Mouse (Mus musculus): Measurements from ENCODE around the gene Fyttd1. TPM values are rescaled to one million over a fixed set of nuclear protein-coding genes. Genes with fewer than 3 reads are reported as not detected.

Gene Fyttd1
- polyA plus RNA-seq, 1 experiment from 2014 or later: 160 TPM

DNA sequence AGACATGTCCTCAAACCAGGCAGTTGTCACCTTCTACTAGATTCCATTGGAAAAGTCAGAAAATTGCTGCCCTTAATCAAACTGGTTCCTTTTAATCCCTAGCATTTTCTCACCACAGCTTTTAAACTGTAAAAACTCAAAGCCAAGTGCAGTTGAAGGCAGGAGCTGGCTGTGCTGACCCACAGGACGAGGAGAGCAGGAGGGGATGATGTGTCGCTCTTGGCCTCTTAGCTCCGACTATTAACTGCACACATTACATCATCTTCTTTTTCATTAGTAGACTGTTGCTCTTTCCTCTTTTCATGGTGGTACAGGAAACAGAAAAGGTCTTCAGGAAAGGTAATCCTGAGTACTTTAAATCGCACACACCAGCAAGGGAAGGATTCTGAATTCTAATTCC is 18.9 kb upstream of the Fyttd1 start:
- no peaks in the 10 kb centered on the region for H3K27me3 ChIP-seq (replicated peaks; ENCODE audit: control insufficient read depth, insufficient read depth, low read length)
- no peak overlapping the region for H3K4me3 ChIP-seq (ENCODE audit: low read depth, low read length)
- no peak overlapping the region for H3K4me2 ChIP-seq (ENCODE audit: low read length)
- ATAC-seq: no peak
- peaks cover 4% of the 10 kb centered on the region; the same call in 1 of the 2 replicates for H3K4me1 ChIP-seq (ENCODE audit: control insufficient read depth, insufficient read depth, low read length)
- 0 out of 2 replicates have a peak, but pooled peaks cover 7% of the 10 kb centered on the region for H3K36me3 ChIP-seq (ENCODE audit: control insufficient read depth, insufficient read depth, low read length)
- no peak for DNase-seq (ENCODE audit: low spot score)
- H3K27ac ChIP-seq (ENCODE audit: low read depth, low read length): no peak overlapping the region
- 72% methylated on average over 4 of the region's 4 CpGs for WGBS
- H3K9me3 ChIP-seq (replicated peaks; ENCODE audit: control insufficient read depth, low read length): no peaks in the 10 kb centered on the region
- no peak overlapping the region for H3K9ac ChIP-seq (ENCODE audit: low read length)

DNA sequence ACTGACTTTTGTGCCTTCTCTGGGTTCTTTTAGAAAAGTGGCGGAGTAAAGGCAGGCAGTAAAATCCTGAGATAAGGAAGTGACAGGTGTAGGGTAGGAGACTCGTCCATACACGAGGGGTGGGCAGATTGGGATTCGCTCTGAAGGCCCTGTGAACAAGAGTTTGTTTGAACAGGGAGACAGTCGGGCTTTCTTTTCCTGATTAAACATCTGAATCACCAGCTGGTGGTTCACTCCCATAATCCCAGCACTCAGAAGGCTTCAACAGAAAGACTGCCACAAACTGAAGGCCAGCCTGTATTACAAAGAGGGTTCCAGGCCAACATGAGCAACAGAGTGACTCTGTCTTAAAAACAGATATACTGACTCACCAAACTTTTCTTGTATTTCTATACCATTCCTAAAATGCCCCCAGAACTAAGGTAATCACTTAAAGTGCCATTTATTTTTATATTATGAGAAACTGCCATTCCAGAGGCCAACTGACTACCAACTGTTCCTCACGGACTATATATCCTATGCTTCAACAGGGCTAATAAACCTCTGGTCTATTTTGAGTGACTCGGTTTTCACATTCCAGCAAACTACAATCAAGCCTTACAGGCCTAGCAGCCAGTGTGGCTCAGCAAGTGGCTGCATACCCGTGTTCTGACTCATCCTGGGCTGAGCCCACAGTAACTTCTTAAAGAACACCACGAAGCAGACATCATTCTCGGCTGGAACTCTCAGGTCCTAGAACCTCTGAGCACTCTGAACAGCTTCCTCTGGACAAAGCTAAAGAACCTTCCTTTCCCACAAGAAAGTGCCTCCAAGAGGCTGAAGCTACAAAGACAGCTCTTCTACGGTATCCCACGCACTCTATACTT is 18.3 kb upstream of the Fyttd1 start:
- no peak for DNase-seq (ENCODE audit: low spot score)

DNA sequence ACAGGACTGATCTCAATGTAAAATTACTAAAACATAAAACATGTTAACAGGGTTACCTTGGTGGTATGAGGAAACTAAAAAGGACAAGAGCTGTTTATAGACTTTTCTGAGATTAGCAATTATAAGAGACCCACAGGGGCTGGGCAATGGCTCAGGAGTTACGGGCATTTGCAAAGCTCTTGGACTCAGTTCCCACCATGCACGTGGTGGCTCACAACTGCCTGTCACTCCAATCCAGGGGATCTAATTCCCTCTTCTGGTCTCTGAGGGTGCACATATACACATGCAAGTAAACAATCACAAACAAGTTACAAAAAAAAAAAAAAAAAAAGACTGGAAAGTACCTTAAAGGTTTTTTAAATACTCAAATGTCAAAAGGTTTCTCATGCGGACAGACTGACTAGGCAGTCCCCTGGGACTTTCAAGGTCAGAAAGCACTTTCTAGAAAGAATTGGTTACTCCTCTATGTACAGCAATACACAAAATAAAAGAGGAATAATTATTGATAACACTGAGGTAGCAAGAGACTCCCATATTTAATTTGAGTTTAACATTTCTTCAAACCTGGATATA is 15.4 kb upstream of the Fyttd1 start:
- H3K4me3 ChIP-seq (ENCODE audit: low read depth, low read length): no peak overlapping the region
- no peaks in the 10 kb centered on the region for H3K27me3 ChIP-seq (replicated peaks; ENCODE audit: control insufficient read depth, insufficient read depth, low read length)
- H3K27ac ChIP-seq (ENCODE audit: low read depth, low read length): no peak overlapping the region
- no peak overlapping the region for H3K4me2 ChIP-seq (ENCODE audit: low read length)
- no peaks in the 10 kb centered on the region for H3K9me3 ChIP-seq (replicated peaks; ENCODE audit: control insufficient read depth, low read length)
- ATAC-seq: no peak
- DNase-seq (ENCODE audit: low spot score): no peak
- H3K36me3 ChIP-seq (ENCODE audit: control insufficient read depth, insufficient read depth, low read length): no peaks in the 10 kb centered on the region
- H3K9ac ChIP-seq (ENCODE audit: low read length): no peak overlapping the region
- WGBS: 92% methylated on average over 3 of the region's 3 CpGs
- H3K4me1 ChIP-seq (ENCODE audit: control insufficient read depth, insufficient read depth, low read length): peaks cover 2% of the 10 kb centered on the region; the same call in 1 of the 2 replicates

More for the DNA sequence above, 18.3 kb upstream of the Fyttd1 start:
- 84% methylated on average over 12 of the region's 12 CpGs for WGBS
- Histone ChIP-seq H3K27ac (ENCODE audit: low read depth, low read length) (no peak overlapping the region), H3K36me3 (ENCODE audit: control insufficient read depth, insufficient read depth, low read length) (0 out of 2 replicates have a peak, but pooled peaks cover 7% of the 10 kb centered on the region), H3K4me2 (ENCODE audit: low read length) (no peak overlapping the region), H3K9me3 (replicated peaks; ENCODE audit: control insufficient read depth, low read length) (no peaks in the 10 kb centered on the region), H3K27me3 (replicated peaks; ENCODE audit: control insufficient read depth, insufficient read depth, low read length) (no peaks in the 10 kb centered on the region), H3K4me3 (ENCODE audit: low read depth, low read length) (no peak overlapping the region), H3K4me1 (ENCODE audit: control insufficient read depth, insufficient read depth, low read length) (peaks cover 4% of the 10 kb centered on the region; the same call in 1 of the 2 replicates), H3K9ac (ENCODE audit: low read length) (no peak overlapping the region)
- no peak for ATAC-seq

DNA sequence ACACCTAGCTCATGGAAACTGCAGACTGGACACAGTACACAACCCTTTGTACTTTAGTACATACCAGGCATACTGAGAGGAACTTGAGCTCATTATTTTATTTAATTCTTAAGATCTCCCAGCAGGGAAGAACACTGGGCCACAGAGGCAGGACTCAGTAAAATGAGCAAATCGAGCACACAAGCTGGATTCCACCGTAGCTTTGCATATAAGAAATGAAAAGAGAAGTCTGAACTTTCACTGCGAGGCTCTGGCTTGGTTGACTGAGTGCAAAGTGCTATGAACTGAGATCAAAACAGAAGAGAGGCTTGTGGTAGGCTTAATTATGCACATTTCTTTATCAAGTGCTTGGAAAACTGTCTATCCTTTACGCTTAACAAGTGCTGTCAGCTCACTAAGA is 11.9 kb upstream of the Fyttd1 start:
- Histone ChIP-seq H3K27me3 (replicated peaks; ENCODE audit: control insufficient read depth, insufficient read depth, low read length) (no peaks in the 10 kb centered on the region), H3K4me1 (ENCODE audit: control insufficient read depth, insufficient read depth, low read length) (peaks cover 10% of the 10 kb centered on the region), H3K4me2 (ENCODE audit: low read length) (no peak overlapping the region), H3K36me3 (ENCODE audit: control insufficient read depth, insufficient read depth, low read length) (no peaks in the 10 kb centered on the region), H3K27ac (ENCODE audit: low read depth, low read length) (no peak overlapping the region), H3K4me3 (ENCODE audit: low read depth, low read length) (no peak overlapping the region), H3K9me3 (replicated peaks; ENCODE audit: control insufficient read depth, low read length) (no peaks in the 10 kb centered on the region), H3K9ac (ENCODE audit: low read length) (0 out of 2 replicates have a peak overlapping the region, but pooled peaks have one; percentile 17)
- DNase-seq (ENCODE audit: low spot score) (no peak), ATAC-seq (no peak)
- WGBS: 64% methylated on average over 4 of the region's 4 CpGs

DNA sequence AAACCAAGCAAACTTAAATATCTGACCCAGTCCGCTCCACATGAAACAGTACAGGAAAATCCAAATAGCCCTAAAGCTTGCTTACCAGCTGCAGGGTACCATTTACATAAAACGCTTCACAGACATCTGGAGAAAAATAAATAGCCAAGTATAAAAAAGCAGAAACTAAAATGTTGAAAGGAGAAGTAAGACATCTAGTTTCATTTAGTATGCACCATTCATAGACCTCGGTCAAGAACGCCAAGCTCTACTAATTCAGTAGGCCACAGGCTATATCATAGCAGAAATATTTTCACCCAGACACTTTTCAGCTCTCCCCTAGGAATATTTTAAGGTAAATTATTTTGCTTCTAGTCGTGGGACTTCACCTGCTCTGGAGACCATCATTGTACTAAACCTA is 10.6 kb upstream of the Fyttd1 start:
- Histone ChIP-seq H3K4me1 (ENCODE audit: control insufficient read depth, insufficient read depth, low read length) (peaks cover 10% of the 10 kb centered on the region), H3K4me2 (ENCODE audit: low read length) (peak overlapping the region; percentile 78), H3K4me3 (ENCODE audit: low read depth, low read length) (no peak overlapping the region), H3K27me3 (replicated peaks; ENCODE audit: control insufficient read depth, insufficient read depth, low read length) (no peaks in the 10 kb centered on the region), H3K36me3 (ENCODE audit: control insufficient read depth, insufficient read depth, low read length) (no peaks in the 10 kb centered on the region), H3K9me3 (replicated peaks; ENCODE audit: control insufficient read depth, low read length) (no peaks in the 10 kb centered on the region), H3K27ac (ENCODE audit: low read depth, low read length) (no peak overlapping the region), H3K9ac (ENCODE audit: low read length) (0 out of 2 replicates have a peak overlapping the region, but pooled peaks have one; percentile 85)
- 88% methylated on average over 5 of the region's 5 CpGs for WGBS
- ATAC-seq (no peak), DNase-seq (ENCODE audit: low spot score) (no peak)

DNA sequence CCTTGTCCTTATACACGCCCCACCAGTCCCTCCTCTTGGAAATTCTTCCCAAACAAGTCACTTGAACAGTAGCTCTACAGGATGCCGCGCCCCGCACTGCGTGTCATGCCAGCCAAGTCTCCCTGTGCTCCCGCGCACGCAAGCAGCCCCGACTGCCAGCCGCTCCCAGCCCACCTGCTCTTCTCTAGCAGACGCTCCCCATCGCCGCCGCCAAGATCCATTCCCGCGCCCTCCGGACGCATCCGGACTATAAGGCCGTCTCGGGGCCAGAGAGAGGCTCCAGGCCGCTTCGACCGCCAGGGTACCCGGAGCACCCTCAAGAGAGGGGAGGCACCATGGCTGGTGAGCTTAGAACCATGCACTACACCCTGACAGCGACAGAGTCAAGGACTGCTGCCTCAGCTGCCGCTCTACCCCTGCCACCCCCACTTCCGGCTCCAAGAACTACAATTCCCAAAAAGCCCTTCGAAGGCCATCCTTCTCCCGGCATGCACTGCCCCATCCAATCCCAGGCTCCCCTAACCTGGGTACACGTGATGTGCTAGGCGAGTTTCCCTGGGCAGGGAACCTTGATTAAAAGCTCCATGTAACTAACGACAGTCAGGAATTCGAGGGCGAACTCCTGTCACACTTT is 9.3 kb upstream of the Fyttd1 start:
- Histone ChIP-seq H3K9ac (ENCODE audit: low read length) (peak overlapping the region; percentile 85), H3K9me3 (replicated peaks; ENCODE audit: control insufficient read depth, low read length) (no peaks in the 10 kb centered on the region), H3K36me3 (ENCODE audit: control insufficient read depth, insufficient read depth, low read length) (no peaks in the 10 kb centered on the region), H3K4me3 (ENCODE audit: low read depth, low read length) (peak overlapping the region; percentile 77), H3K27ac (ENCODE audit: low read depth, low read length) (peak overlapping the region; percentile 84), H3K4me1 (ENCODE audit: control insufficient read depth, insufficient read depth, low read length) (peaks cover 10% of the 10 kb centered on the region), H3K4me2 (ENCODE audit: low read length) (peak overlapping the region; percentile 78), H3K27me3 (replicated peaks; ENCODE audit: control insufficient read depth, insufficient read depth, low read length) (no peaks in the 10 kb centered on the region)
- DNase-seq (ENCODE audit: low spot score) (peak; percentile 97), ATAC-seq (peak; percentile 100)
- under 1% methylated on average over 35 of the region's 35 CpGs for WGBS

DNA sequence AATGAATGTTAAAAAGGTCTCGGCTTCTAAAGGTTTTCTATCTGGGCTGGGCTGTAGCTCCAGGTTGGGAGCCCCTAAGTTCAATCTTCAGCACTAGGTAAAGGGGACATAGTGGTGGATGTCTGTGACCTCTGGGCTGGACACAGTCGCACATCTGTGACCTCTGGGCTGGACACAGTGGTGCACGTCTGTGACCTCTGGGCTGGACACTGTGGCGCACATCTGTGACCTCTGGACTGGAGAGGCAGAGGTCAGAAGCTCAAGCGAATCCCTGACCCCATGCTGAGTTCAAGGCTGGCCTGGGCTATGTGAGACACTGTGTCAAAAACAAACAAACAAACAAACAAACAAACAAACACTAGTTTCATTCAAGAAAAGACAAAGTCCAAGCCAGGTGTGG is 7.1 kb upstream of the Fyttd1 start:
- Histone ChIP-seq H3K9ac (ENCODE audit: low read length) (no peak overlapping the region), H3K4me3 (ENCODE audit: low read depth, low read length) (no peak overlapping the region), H3K9me3 (replicated peaks; ENCODE audit: control insufficient read depth, low read length) (no peaks in the 10 kb centered on the region), H3K36me3 (ENCODE audit: control insufficient read depth, insufficient read depth, low read length) (no peaks in the 10 kb centered on the region), H3K27me3 (replicated peaks; ENCODE audit: control insufficient read depth, insufficient read depth, low read length) (no peaks in the 10 kb centered on the region), H3K4me2 (ENCODE audit: low read length) (no peak overlapping the region), H3K27ac (ENCODE audit: low read depth, low read length) (no peak overlapping the region), H3K4me1 (ENCODE audit: control insufficient read depth, insufficient read depth, low read length) (peaks cover 10% of the 10 kb centered on the region)
- ATAC-seq (no peak), DNase-seq (ENCODE audit: low spot score) (no peak)
- 68% methylated on average over 5 of the region's 5 CpGs for WGBS

DNA sequence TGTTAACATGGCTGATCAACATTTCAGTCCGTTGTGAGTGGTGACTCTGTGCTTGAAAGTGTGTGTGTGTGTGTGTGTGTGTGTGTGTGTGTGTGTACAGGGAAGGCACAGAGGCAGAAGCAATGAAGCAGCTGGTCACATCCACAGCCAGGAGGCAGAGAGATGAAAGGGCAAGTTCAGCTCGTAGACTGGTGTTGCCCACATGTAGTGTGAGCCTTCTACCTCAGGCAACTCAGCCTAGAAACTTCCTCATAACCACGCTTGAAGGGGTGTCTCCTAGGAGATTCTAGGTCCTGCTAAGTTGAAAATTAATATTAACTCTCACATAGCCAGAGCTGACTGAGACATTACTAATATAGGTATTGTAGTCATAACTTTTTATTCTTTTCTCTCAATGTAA is 3.9 kb upstream of the Fyttd1 start:
- Histone ChIP-seq H3K27ac (ENCODE audit: low read depth, low read length) (no peak overlapping the region), H3K4me3 (ENCODE audit: low read depth, low read length) (no peak overlapping the region), H3K9ac (ENCODE audit: low read length) (no peak overlapping the region), H3K9me3 (replicated peaks; ENCODE audit: control insufficient read depth, low read length) (no peaks in the 10 kb centered on the region), H3K27me3 (replicated peaks; ENCODE audit: control insufficient read depth, insufficient read depth, low read length) (no peaks in the 10 kb centered on the region), H3K36me3 (ENCODE audit: control insufficient read depth, insufficient read depth, low read length) (no peaks in the 10 kb centered on the region), H3K4me1 (ENCODE audit: control insufficient read depth, insufficient read depth, low read length) (no peaks in the 10 kb centered on the region), H3K4me2 (ENCODE audit: low read length) (no peak overlapping the region)
- DNase-seq (ENCODE audit: low spot score) (no peak), ATAC-seq (no peak)
- WGBS: 53% methylated on average over 3 of the region's 3 CpGs
